Mouse (Mus musculus) liver, embryonic 16.5 days (tissue): ENCODE measurements around the gene Rbm26. TPM values are rescaled to one million over a fixed set of nuclear protein-coding genes. Genes with fewer than 3 reads are reported as not detected.

Experiments
- ATAC-seq: fragments of 200-750 bp; cut with Nextera tagmentation; 2 replicates; pipeline ENCODE4 v1.8.0; 2017; ENCODE audit warnings: low read depth, mild to moderate bottlenecking, moderate number of reproducible peaks, moderate library complexity
- H3K27ac ChIP-seq: fragments of 300-500 bp; sonication (generic); 2 replicates; pipeline ENCODE4 v1.5.1; 2014; ENCODE audit warnings: mild to moderate bottlenecking, low read length
- H3K27me3 ChIP-seq: fragments of 300-500 bp; sonication (generic); 2 replicates; pipeline ENCODE4 v1.6.1; 2014; ENCODE audit warnings: low read depth, low read length, mixed read lengths; ENCODE audit not compliant: control insufficient read depth, insufficient read depth
- H3K36me3 ChIP-seq: fragments of 300-500 bp; sonication (generic); 2 replicates; pipeline ENCODE4 v1.6.1; 2014; ENCODE audit warnings: mild to moderate bottlenecking; ENCODE audit not compliant: control insufficient read depth, insufficient read depth
- H3K4me1 ChIP-seq: fragments of 300-500 bp; sonication (generic); 2 replicates; pipeline ENCODE4 v1.6.1; 2014; ENCODE audit warnings: low read depth, low read length, mixed read lengths; ENCODE audit not compliant: control insufficient read depth
- H3K4me2 ChIP-seq: fragments of 300-500 bp; sonication (generic); 2 replicates; pipeline ENCODE4 v1.6.1; 2014; ENCODE audit warnings: low read depth, low read length, mixed read lengths
- H3K4me3 ChIP-seq: fragments of 300-500 bp; sonication (generic); 2 replicates; pipeline ENCODE4 v1.5.1; 2014; ENCODE audit warnings: low read depth, mild to moderate bottlenecking, low read length
- H3K9ac ChIP-seq: fragments of 300-500 bp; sonication (generic); 2 replicates; pipeline ENCODE4 v1.6.1; 2014; ENCODE audit warnings: low read depth, low read length
- H3K9me3 ChIP-seq: fragments of 300-500 bp; sonication (generic); replicated peaks from 2 replicates; pipeline ENCODE4 v1.6.1; 2016; ENCODE audit warnings: low read length; ENCODE audit not compliant: control insufficient read depth
- WGBS: fragments of 180-500 bp; shearing (Covaris S2); extraction: QIAGEN DNeasy Blood & Tissue Kit; methylation state at CpG from one replicate; pipeline ENCODE4 v1.1.7; 2014; ENCODE audit not compliant: insufficient replicate concordance; 5-methylcytosine and 5-hydroxymethylcytosine counted together
- polyA plus RNA-seq: library from polyadenylated mRNA; unstranded; fragments of >200 nt; fragmentation: Nextera tagmentation; extraction: Ambion mirVana; gene quantifications from 2 replicates; pipeline ENCODE4 v1.2.1, GENCODE M21; 2015

Rbm26 gene
- polyA plus RNA-seq, 1 experiment from 2014 or later: 6.9 TPM

DNA sequence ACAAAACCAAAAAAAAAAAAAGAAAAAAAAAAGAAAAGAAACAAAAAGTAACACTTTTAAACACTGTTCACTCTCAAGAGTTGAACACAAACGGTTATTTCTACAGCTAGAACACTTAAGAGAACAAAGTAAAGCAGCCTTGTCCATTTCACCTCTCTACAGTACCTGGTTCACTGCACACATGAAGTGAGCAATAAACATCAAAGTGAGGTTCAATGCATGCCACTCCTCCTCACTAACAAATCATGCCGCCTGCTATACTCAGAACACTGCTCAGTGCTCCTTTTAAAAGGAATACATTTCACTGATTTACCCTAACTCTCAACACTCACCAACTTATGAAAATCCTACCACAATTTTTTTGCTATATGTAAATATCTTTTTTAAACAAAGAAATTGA, 61.7 kb downstream of the Rbm26 start:
- H3K27ac ChIP-seq: no peak overlapping the region
- ATAC-seq: no peak
- H3K4me3 ChIP-seq: no peak overlapping the region
- H3K36me3 ChIP-seq: peaks cover 4% of the 10 kb centered on the region; the same call in 1 of the 2 replicates
- no peaks in the 10 kb centered on the region for H3K9me3 ChIP-seq
- no peaks in the 10 kb centered on the region for H3K27me3 ChIP-seq
- H3K9ac ChIP-seq: no peak overlapping the region
- no peak overlapping the region for H3K4me2 ChIP-seq
- WGBS: 72% methylated on average over 2 of the region's 2 CpGs
- no peaks in the 10 kb centered on the region for H3K4me1 ChIP-seq

DNA sequence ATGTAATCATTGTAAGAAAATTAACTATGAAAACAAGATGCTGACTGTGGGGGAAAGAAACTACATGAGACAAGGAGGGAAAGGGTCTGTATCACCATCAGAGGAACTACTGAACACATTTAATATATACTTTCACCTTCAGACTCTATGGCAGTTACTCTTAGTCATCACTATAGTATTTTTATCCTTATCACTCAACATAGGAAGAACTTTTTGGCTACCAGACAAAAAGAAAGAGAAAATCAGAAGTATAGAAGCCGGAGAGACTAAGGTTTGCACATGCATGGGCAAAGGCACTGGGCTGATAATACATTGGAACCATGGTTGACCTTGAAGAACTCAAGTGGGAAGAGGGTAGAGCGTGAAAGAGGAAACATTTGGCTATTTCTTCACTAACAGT, 70.9 kb downstream of the Rbm26 start:
- Histone ChIP-seq H3K36me3 (0 out of 2 replicates have a peak, but pooled peaks cover 4% of the 10 kb centered on the region), H3K4me2 (no peak overlapping the region), H3K9me3 (no peaks in the 10 kb centered on the region), H3K4me1 (no peaks in the 10 kb centered on the region), H3K4me3 (no peak overlapping the region), H3K27me3 (no peaks in the 10 kb centered on the region), H3K9ac (no peak overlapping the region), H3K27ac (no peak overlapping the region)
- ATAC-seq: no peak
- 84% methylated on average over 2 of the region's 2 CpGs for WGBS

DNA sequence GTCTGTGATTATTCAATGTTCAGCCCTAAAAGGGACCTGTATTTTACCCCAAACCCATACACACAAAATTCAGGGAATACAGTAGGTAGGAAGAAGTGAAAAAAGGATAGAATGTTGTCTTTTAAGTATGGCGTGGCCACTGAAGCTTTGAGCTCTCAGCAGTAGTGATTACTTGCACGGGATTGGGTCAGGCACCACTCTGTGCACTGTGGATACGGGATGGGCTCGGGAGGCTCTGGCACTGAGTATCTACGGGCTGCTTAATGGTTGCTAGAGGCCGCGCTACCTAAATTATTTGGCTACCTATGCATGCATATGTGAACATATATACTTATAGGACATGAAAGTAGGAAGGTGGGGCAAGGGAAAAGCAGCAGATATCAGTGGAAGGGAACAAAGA, 78.3 kb downstream of the Rbm26 start:
- no peak overlapping the region for H3K4me2 ChIP-seq
- H3K27me3 ChIP-seq: no peaks in the 10 kb centered on the region
- 61% methylated on average over 7 of the region's 7 CpGs for WGBS
- no peaks in the 10 kb centered on the region for H3K4me1 ChIP-seq
- no peak overlapping the region for H3K27ac ChIP-seq
- H3K9me3 ChIP-seq: no peaks in the 10 kb centered on the region
- H3K4me3 ChIP-seq: no peak overlapping the region
- H3K36me3 ChIP-seq: no peaks in the 10 kb centered on the region
- no peak for ATAC-seq
- H3K9ac ChIP-seq: no peak overlapping the region

DNA sequence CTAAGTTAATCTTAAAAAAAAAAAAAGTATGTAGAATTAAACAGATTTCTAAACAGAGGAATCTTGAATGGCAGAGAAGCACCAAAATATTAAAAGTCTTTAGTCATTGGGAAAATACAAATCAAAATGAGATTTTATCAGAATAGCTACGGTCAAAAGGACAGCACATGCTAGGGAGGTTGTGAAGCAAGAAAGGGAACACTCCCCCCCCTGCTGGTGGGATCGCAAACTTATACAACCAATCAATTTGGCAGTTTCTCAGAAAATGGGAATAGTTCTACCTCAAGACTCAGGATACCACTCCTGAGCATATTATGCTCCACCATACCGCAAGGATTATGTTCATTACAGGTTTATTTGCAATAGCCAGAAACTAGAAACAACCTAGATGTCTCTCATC, 80.9 kb downstream of the Rbm26 start:
- Histone ChIP-seq H3K36me3 (no peaks in the 10 kb centered on the region), H3K4me3 (no peak overlapping the region), H3K27me3 (no peaks in the 10 kb centered on the region), H3K4me2 (no peak overlapping the region), H3K9ac (no peak overlapping the region), H3K4me1 (no peaks in the 10 kb centered on the region), H3K9me3 (no peaks in the 10 kb centered on the region), H3K27ac (no peak overlapping the region)
- 39% methylated on average over 3 of the region's 3 CpGs for WGBS
- ATAC-seq: no peak

DNA sequence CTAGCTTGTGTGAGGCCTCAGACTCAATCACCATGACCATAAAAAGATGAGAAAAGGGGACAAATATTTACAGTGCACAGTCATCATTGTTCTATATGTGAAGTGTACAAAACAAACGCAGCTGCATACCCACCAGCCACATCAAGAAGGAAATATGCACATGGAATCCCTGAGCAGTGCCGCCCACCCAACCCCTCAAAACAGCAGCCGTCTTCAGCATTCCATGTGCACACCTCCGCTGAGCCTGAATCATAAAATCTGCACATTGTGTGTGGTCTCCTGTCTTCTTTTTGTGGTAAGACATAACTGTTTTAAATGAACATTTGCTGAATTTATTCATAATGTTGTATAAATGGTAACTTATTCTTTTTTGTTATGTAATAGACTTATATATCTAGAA, 90.1 kb downstream of the Rbm26 start:
- H3K9me3 ChIP-seq: no peaks in the 10 kb centered on the region
- no peaks in the 10 kb centered on the region for H3K27me3 ChIP-seq
- no peaks in the 10 kb centered on the region for H3K36me3 ChIP-seq
- no peak overlapping the region for H3K27ac ChIP-seq
- ATAC-seq: no peak
- WGBS: 74% methylated on average over 4 of the region's 4 CpGs
- no peaks in the 10 kb centered on the region for H3K4me1 ChIP-seq
- no peak overlapping the region for H3K9ac ChIP-seq
- no peak overlapping the region for H3K4me3 ChIP-seq
- no peak overlapping the region for H3K4me2 ChIP-seq

DNA sequence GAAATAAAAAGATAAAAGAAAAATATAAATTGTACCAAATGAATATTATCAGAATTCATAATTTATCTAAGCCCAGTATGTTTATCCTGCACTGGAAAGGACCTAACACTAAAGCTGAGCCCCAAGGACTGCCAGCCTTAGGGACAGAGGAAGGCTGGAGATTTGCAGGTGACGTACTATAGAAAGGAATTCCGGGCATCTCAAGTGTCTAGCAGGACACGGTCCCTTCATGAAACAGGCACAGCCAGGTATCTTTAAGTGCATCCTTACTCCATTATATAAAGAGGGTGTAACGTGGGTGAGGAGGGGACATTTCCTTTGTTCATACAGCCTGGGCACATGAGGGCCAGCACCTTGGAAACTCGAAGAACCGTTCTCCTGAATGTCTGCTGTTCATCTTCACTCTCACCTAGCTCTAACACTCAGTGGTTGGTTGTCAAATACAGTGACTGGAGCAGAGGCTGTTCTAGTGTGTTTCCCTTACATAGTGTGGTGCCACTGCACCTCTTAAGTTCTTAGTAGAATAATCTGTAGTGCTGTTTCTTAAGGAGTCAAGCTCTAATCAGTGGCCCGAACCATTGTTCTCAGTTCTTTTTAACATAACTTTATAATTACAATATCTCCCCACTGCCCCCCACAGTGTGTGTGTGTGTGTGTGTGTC, 91.7 kb downstream of the Rbm26 start:
- H3K9me3 ChIP-seq: no peaks in the 10 kb centered on the region
- no peaks in the 10 kb centered on the region for H3K27me3 ChIP-seq
- no peak overlapping the region for H3K4me3 ChIP-seq
- no peaks in the 10 kb centered on the region for H3K36me3 ChIP-seq
- no peaks in the 10 kb centered on the region for H3K4me1 ChIP-seq
- H3K4me2 ChIP-seq: no peak overlapping the region
- no peak overlapping the region for H3K27ac ChIP-seq
- WGBS: 58% methylated on average over 7 of the region's 7 CpGs
- ATAC-seq: no peak
- no peak overlapping the region for H3K9ac ChIP-seq

DNA sequence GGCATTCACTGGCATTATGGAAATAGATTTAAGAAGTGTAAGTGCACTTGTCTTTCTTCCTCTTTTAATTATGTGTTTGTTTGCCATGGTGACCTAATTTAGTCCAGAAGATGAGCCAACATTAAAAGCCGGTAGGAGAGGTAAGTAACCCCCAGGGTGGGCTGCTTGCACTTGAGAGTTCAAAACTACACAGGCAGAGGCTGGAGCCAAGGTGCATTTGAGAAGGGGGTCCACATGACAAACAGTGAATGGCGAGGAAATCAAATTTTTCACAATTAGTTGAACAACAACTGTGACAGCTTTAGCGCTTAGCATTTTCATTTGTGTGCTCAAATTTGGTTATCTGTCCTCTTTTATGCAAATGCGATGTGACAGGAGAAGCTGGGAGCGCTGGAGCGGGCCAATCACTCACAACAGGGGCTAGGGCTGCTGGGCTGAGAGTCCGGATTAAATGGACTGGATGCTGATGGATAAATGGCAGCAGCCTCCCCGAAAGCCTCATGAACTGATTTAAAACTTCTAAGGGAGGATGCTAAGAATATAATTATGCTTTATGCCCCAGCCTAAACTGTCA, 92.3 kb downstream of the Rbm26 start:
- no peaks in the 10 kb centered on the region for H3K9me3 ChIP-seq
- no peak overlapping the region for H3K4me3 ChIP-seq
- ATAC-seq: no peak
- no peak overlapping the region for H3K9ac ChIP-seq
- no peaks in the 10 kb centered on the region for H3K4me1 ChIP-seq
- H3K4me2 ChIP-seq: no peak overlapping the region
- no peaks in the 10 kb centered on the region for H3K36me3 ChIP-seq
- H3K27ac ChIP-seq: no peak overlapping the region
- 58% methylated on average over 8 of the region's 8 CpGs for WGBS
- H3K27me3 ChIP-seq: no peaks in the 10 kb centered on the region

DNA sequence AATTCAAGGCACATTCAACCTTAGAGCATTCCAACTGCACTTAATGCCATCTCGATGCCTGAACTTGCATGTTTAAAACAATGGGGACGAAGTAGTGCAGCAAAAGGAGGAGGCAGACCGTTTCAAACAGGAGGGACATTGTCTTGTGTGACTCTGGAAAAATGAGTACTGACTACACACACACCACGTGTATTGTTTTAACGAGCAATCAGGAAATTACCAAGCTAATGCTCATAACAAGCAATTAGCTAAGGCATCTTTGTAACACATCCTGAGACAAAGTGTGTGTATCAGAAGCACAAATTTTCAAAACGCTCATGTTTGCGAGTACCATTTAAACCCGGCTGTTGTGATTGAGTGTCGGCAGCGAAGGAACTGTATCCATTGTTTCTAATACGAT, 93.0 kb downstream of the Rbm26 start:
- no peaks in the 10 kb centered on the region for H3K27me3 ChIP-seq
- ATAC-seq: no peak
- H3K9ac ChIP-seq: no peak overlapping the region
- no peak overlapping the region for H3K4me3 ChIP-seq
- H3K27ac ChIP-seq: no peak overlapping the region
- no peaks in the 10 kb centered on the region for H3K4me1 ChIP-seq
- no peaks in the 10 kb centered on the region for H3K9me3 ChIP-seq
- no peaks in the 10 kb centered on the region for H3K36me3 ChIP-seq
- no peak overlapping the region for H3K4me2 ChIP-seq
- 68% methylated on average over 11 of the region's 11 CpGs for WGBS

DNA sequence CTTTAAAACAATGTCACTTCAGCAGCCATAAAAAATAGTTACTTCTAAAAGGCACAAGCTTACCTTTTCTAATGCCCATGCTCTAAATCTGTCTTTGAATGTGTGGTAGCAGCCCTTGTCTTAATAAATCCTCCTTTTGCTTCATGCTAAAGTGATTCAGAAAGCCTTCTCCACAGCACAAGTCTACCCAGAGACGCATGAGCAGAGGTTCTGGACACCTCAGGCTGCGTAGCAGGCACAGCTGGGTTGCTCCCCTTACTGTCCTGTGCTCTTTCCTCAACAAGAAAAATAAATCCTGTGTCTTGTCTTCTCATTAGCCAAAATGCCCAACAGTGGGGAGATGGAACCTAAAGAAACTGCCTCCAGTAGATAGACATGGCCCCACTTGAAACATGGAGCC, 102.4 kb downstream of the Rbm26 start:
- Histone ChIP-seq H3K4me3 (no peak overlapping the region), H3K36me3 (no peaks in the 10 kb centered on the region), H3K27ac (no peak overlapping the region), H3K4me2 (no peak overlapping the region), H3K9ac (no peak overlapping the region), H3K4me1 (no peaks in the 10 kb centered on the region), H3K9me3 (no peaks in the 10 kb centered on the region), H3K27me3 (no peaks in the 10 kb centered on the region)
- no peak for ATAC-seq
- 79% methylated on average over 2 of the region's 2 CpGs for WGBS
